Mouse (Mus musculus): ENCODE data around the gene Dnm3.

GRCm38 (mm10) chr1:162243651-162243990 is 234.2 kb downstream of the Dnm3 start:
- TF ChIP-seq CTCF (IDR thresholded peaks at IDR 0.05; ENCODE audit: insufficient read depth, low read length) = no peak
- TF ChIP-seq POLR2A (IDR thresholded peaks at IDR 0.05; ENCODE audit: borderline replicate concordance, extremely low read depth, low read depth, low read length) = no peak

Measured in lung, adult 2 months (tissue).